Mouse (Mus musculus): ENCODE data around the gene Tnfrsf13b. TPM values are rescaled to one million over a fixed set of nuclear protein-coding genes. Genes with fewer than 3 reads are reported as not detected.

Tnfrsf13b gene
- total and polyA plus RNA-seq, 2 experiments = 0.65 to 0.91 TPM

- Histone ChIP-seq H3K9ac (ENCODE audit: low read depth, low read length) (no peak overlapping the region), H3K79me2 (ENCODE audit: control insufficient read depth, insufficient read depth, low read length) (no peaks in the 10 kb centered on the region), H3K4me1 (ENCODE audit: control insufficient read depth, insufficient read depth, low read length) (no peaks in the 10 kb centered on the region), H3K4me3 (ENCODE audit: insufficient read depth, low read depth, low read length) (no peak overlapping the region), H3K36me3 (ENCODE audit: control insufficient read depth, insufficient read depth, low read length) (peaks cover 46% of the 10 kb centered on the region; the same call in 1 of the 2 replicates), H3K27me3 (ENCODE audit: control insufficient read depth, insufficient read depth, low read length) (no peaks in the 10 kb centered on the region), H3K27ac (replicated peaks; ENCODE audit: insufficient read depth, low read depth, low read length) (no peak overlapping the region)
- no peak for DNase-seq (ENCODE audit: extremely low read depth, low read depth, low spot score)
- TF ChIP-seq CTCF (IDR thresholded peaks at IDR 0.05; ENCODE audit: low read depth, low read length) = no peak
- no peak for TF ChIP-seq POLR2A (IDR thresholded peaks at IDR 0.05; ENCODE audit: extremely low read depth, insufficient read depth, low read length)
- WGBS = 77% methylated on average over 11 of the region's 11 CpGs
Observed at GRCm38 (mm10) chr11:61159796-61160732, 33.5 kb downstream of the Tnfrsf13b start.

- no peaks in the 10 kb centered on the region for H3K79me2 ChIP-seq (ENCODE audit: control insufficient read depth, insufficient read depth, low read length)
- no peak overlapping the region for H3K4me3 ChIP-seq (ENCODE audit: insufficient read depth, low read depth, low read length)
- WGBS = 97% methylated on average over 13 of the region's 13 CpGs
- H3K4me1 ChIP-seq (ENCODE audit: control insufficient read depth, insufficient read depth, low read length) = no peaks in the 10 kb centered on the region
- peaks cover 44% of the 10 kb centered on the region; the same call in 1 of the 2 replicates for H3K36me3 ChIP-seq (ENCODE audit: control insufficient read depth, insufficient read depth, low read length)
- DNase-seq (ENCODE audit: extremely low read depth, low read depth, low spot score) = no peak
- no peaks in the 10 kb centered on the region for H3K27me3 ChIP-seq (ENCODE audit: control insufficient read depth, insufficient read depth, low read length)
- no peak overlapping the region for H3K9ac ChIP-seq (ENCODE audit: low read depth, low read length)
- H3K27ac ChIP-seq (replicated peaks; ENCODE audit: insufficient read depth, low read depth, low read length) = no peak overlapping the region
- TF ChIP-seq POLR2A (IDR thresholded peaks at IDR 0.05; ENCODE audit: extremely low read depth, insufficient read depth, low read length) (no peak), CTCF (IDR thresholded peaks at IDR 0.05; ENCODE audit: low read depth, low read length) (no peak)
Observed at GRCm38 (mm10) chr11:61161121-61161520, 34.6 kb downstream of the Tnfrsf13b start.

DNA sequence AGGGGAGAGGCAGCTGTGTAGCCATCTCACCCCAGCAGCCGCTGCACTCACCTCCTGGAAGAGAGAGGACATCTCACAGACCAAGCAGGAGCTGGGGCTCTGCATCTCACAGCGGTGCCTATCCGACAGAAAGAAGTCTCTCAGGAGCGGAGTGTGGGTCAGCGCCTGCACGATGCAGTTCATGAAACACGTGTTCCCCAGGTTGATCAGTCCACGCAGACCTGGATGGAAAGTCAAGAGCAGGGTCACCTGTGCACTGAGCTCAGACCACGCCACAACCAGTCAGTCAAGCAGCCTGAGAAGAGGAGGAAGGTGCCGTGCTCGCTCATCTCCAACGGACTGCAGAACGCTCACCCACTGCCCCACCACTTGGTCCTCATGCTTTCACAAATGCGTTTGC lies 36.2 kb downstream of the Tnfrsf13b start:
- no peak for TF ChIP-seq POLR2A (IDR thresholded peaks at IDR 0.05; ENCODE audit: extremely low read depth, insufficient read depth, low read length)
- no peak for TF ChIP-seq CTCF (IDR thresholded peaks at IDR 0.05; ENCODE audit: low read depth, low read length)
- peaks cover 34% of the 10 kb centered on the region; the same call in 1 of the 2 replicates for H3K36me3 ChIP-seq (ENCODE audit: control insufficient read depth, insufficient read depth, low read length)
- no peaks in the 10 kb centered on the region for H3K27me3 ChIP-seq (ENCODE audit: control insufficient read depth, insufficient read depth, low read length)
- no peaks in the 10 kb centered on the region for H3K79me2 ChIP-seq (ENCODE audit: control insufficient read depth, insufficient read depth, low read length)
- H3K9ac ChIP-seq (ENCODE audit: low read depth, low read length) = no peak overlapping the region
- no peak overlapping the region for H3K27ac ChIP-seq (replicated peaks; ENCODE audit: insufficient read depth, low read depth, low read length)
- no peak for DNase-seq (ENCODE audit: extremely low read depth, low read depth, low spot score)
- H3K4me3 ChIP-seq (ENCODE audit: insufficient read depth, low read depth, low read length) = no peak overlapping the region
- H3K4me1 ChIP-seq (ENCODE audit: control insufficient read depth, insufficient read depth, low read length) = no peaks in the 10 kb centered on the region
- 96% methylated on average over 14 of the region's 14 CpGs for WGBS

GRCm38 (mm10) chr11:61163341-61163740 lies 36.8 kb downstream of the Tnfrsf13b start:
- no peak overlapping the region for H3K27ac ChIP-seq (replicated peaks; ENCODE audit: insufficient read depth, low read depth, low read length)
- no peak overlapping the region for H3K4me3 ChIP-seq (ENCODE audit: insufficient read depth, low read depth, low read length)
- no peak for DNase-seq (ENCODE audit: extremely low read depth, low read depth, low spot score)
- 89% methylated on average over 3 of the region's 3 CpGs for WGBS
- no peaks in the 10 kb centered on the region for H3K27me3 ChIP-seq (ENCODE audit: control insufficient read depth, insufficient read depth, low read length)
- H3K4me1 ChIP-seq (ENCODE audit: control insufficient read depth, insufficient read depth, low read length) = no peaks in the 10 kb centered on the region
- peaks cover 34% of the 10 kb centered on the region; the same call in 1 of the 2 replicates for H3K36me3 ChIP-seq (ENCODE audit: control insufficient read depth, insufficient read depth, low read length)
- no peak overlapping the region for H3K9ac ChIP-seq (ENCODE audit: low read depth, low read length)
- no peak for TF ChIP-seq CTCF (IDR thresholded peaks at IDR 0.05; ENCODE audit: low read depth, low read length)
- TF ChIP-seq POLR2A (IDR thresholded peaks at IDR 0.05; ENCODE audit: extremely low read depth, insufficient read depth, low read length) = no peak
- no peaks in the 10 kb centered on the region; the same call in 1 of the 2 replicates for H3K79me2 ChIP-seq (ENCODE audit: control insufficient read depth, insufficient read depth, low read length)

GRCm38 (mm10) chr11:61164366-61164765 lies 37.8 kb downstream of the Tnfrsf13b start:
- DNase-seq (ENCODE audit: extremely low read depth, low read depth, low spot score) = no peak
- H3K27ac ChIP-seq (replicated peaks; ENCODE audit: insufficient read depth, low read depth, low read length) = no peak overlapping the region
- TF ChIP-seq POLR2A (IDR thresholded peaks at IDR 0.05; ENCODE audit: extremely low read depth, insufficient read depth, low read length) (no peak), CTCF (IDR thresholded peaks at IDR 0.05; ENCODE audit: low read depth, low read length) (no peak)
- H3K9ac ChIP-seq (ENCODE audit: low read depth, low read length) = no peak overlapping the region
- peaks cover 27% of the 10 kb centered on the region; the same call in 1 of the 2 replicates for H3K36me3 ChIP-seq (ENCODE audit: control insufficient read depth, insufficient read depth, low read length)
- H3K79me2 ChIP-seq (ENCODE audit: control insufficient read depth, insufficient read depth, low read length) = no peaks in the 10 kb centered on the region; the same call in 1 of the 2 replicates
- WGBS = 96% methylated on average over 6 of the region's 6 CpGs
- no peaks in the 10 kb centered on the region for H3K4me1 ChIP-seq (ENCODE audit: control insufficient read depth, insufficient read depth, low read length)
- H3K27me3 ChIP-seq (ENCODE audit: control insufficient read depth, insufficient read depth, low read length) = no peaks in the 10 kb centered on the region
- no peak overlapping the region for H3K4me3 ChIP-seq (ENCODE audit: insufficient read depth, low read depth, low read length)

All from liver, adult 2 months (tissue).